Mouse (Mus musculus) spleen, postnatal 10 days (tissue): ENCODE measurements around the gene Rnf113a2.

Experiments used
- DNase-seq, 2 experiments: peaks; one replicate each; pipeline ENCODE4 v3.0.0; 2021 to 2022; ENCODE audit warnings: low spot score in 2 of 2

Rnf113a2 gene

GRCm38 (mm10) chr12:84416834-84417604, at the start of gene Rnf113a2:
Gene Rnf113a2 (plus strand): TSS chr12:84417196.
- peak; percentile 85 to 93 for DNase-seq

GRCm38 (mm10) chr12:84371647-84372046, 45.3 kb upstream of the Rnf113a2 start:
- DNase-seq: no peak

- no peak for DNase-seq
Observed at GRCm38 (mm10) chr12:84373831-84374481, 43.0 kb upstream of the Rnf113a2 start.

GRCm38 (mm10) chr12:84382369-84382768, 34.6 kb upstream of the Rnf113a2 start:
- DNase-seq: no peak

- DNase-seq: no peak
Observed at GRCm38 (mm10) chr12:84384644-84385081, 32.3 kb upstream of the Rnf113a2 start.

GRCm38 (mm10) chr12:84385408-84385807, 31.6 kb upstream of the Rnf113a2 start:
- DNase-seq: no peak

GRCm38 (mm10) chr12:84388097-84388496, 28.9 kb upstream of the Rnf113a2 start:
- no peak for DNase-seq

- DNase-seq: no peak
Observed at GRCm38 (mm10) chr12:84388774-84389400, 28.1 kb upstream of the Rnf113a2 start.

GRCm38 (mm10) chr12:84390336-84390735, 26.7 kb upstream of the Rnf113a2 start:
- DNase-seq: no peak

- no peak for DNase-seq
Observed at GRCm38 (mm10) chr12:84392681-84393080, 24.3 kb upstream of the Rnf113a2 start.

- no peak for DNase-seq
Observed at GRCm38 (mm10) chr12:84393847-84394246, 23.1 kb upstream of the Rnf113a2 start.

- no peak for DNase-seq
Observed at GRCm38 (mm10) chr12:84396947-84397679, 19.9 kb upstream of the Rnf113a2 start.

GRCm38 (mm10) chr12:84397685-84398084, 19.3 kb upstream of the Rnf113a2 start:
- DNase-seq: no peak

GRCm38 (mm10) chr12:84398629-84399028, 18.4 kb upstream of the Rnf113a2 start:
- no peak for DNase-seq

GRCm38 (mm10) chr12:84399135-84399534, 17.9 kb upstream of the Rnf113a2 start:
- DNase-seq: no peak

GRCm38 (mm10) chr12:84399663-84400062, 17.3 kb upstream of the Rnf113a2 start:
- no peak for DNase-seq

GRCm38 (mm10) chr12:84400068-84400467, 16.9 kb upstream of the Rnf113a2 start:
- DNase-seq: no peak

GRCm38 (mm10) chr12:84400653-84401052, 16.3 kb upstream of the Rnf113a2 start:
- DNase-seq: no peak

- no peak for DNase-seq
Observed at GRCm38 (mm10) chr12:84402923-84403322, 14.1 kb upstream of the Rnf113a2 start.

- no peak for DNase-seq
Observed at GRCm38 (mm10) chr12:84404541-84404940, 12.5 kb upstream of the Rnf113a2 start.

- DNase-seq: no peak
Observed at GRCm38 (mm10) chr12:84407259-84407658, 9.7 kb upstream of the Rnf113a2 start.
